Mouse (Mus musculus): ENCODE measurements around the gene Stim1.

- TF ChIP-seq POLR2A (IDR thresholded peaks at IDR 0.05; ENCODE audit: borderline replicate concordance, insufficient read depth, low read length) (no peak), CTCF (IDR thresholded peaks at IDR 0.05; ENCODE audit: borderline replicate concordance, insufficient read depth, low read depth, low read length) (no peak)
Observed at GRCm38 (mm10) chr7:102253631-102254030, 14.0 kb upstream of the Stim1 start.
